Mouse (Mus musculus): ENCODE measurements around the gene Enam.

- no peak for TF ChIP-seq GATA1 (IDR thresholded peaks at IDR 0.05; ENCODE audit: low read length)
- TF ChIP-seq TAL1 (IDR thresholded peaks at IDR 0.05; ENCODE audit: low read length), result no peak
These were observed 32.1 kb upstream of the Enam start, which contains the start of gene Ambn for GRCm38 (mm10) chr5:88455691-88456090.
